Mouse (Mus musculus) left cerebral cortex, adult 6 months (tissue): ENCODE results near the gene Pdcd4. TPM values are rescaled to one million over a fixed set of nuclear protein-coding genes. Genes with fewer than 3 reads are reported as not detected.

Experiments used
- long read RNA-seq, 2 experiments: library from polyadenylated mRNA; unstranded; transcript quantifications; one replicate each; pipeline ENCODE4 v2.0.0; 2019 to 2020
- polyA plus RNA-seq: library from polyadenylated mRNA; unstranded; fragments of <200 nt; fragmentation: Nextera tagmentation; gene quantifications from 2 replicates; pipeline ENCODE4 v1.2.3, GENCODE M21; 2021

Gene Pdcd4
- polyA plus RNA-seq: 84.1 and 108 TPM in 2 replicates
- long read RNA-seq, experiment 1, partial matches to known transcripts: 4 of 13 reads
- long read RNA-seq, experiment 1, other reads (novel, unspliced or antisense): 6 of 13 reads
- long read RNA-seq, experiment 2, partial matches to known transcripts: 9 of 188 reads
- long read RNA-seq, experiment 2, other reads (novel, unspliced or antisense): 177 of 188 reads

GRCm38 (mm10) chr19:53892061-53892460 lies at the start of gene Pdcd4:
TSS of gene Pdcd4 (plus strand) at chr19:53892231.

GRCm38 (mm10) chr19:53943802-53944785 lies 52.1 kb downstream of the Pdcd4 start, which contains the start of the genes Shoc2 and Bbip1:
TSS of gene Shoc2 (plus strand) at chr19:53944306.
TSS of gene Bbip1 (minus strand) at chr19:53944627.

Other genes with a start within 250 kb of the Pdcd4 start
- 0.82 and 1.2 TPM in 2 replicates for gene Rbm20, start 214.9 kb upstream of the Pdcd4 start, polyA plus RNA-seq
- 14.6 and 24.1 TPM in 2 replicates for gene Shoc2, start 52.1 kb downstream of the Pdcd4 start, polyA plus RNA-seq
- 86.9 and 108 TPM in 2 replicates for gene Bbip1, start 52.4 kb downstream of the Pdcd4 start, polyA plus RNA-seq
- gene Adra2a, start 151.9 kb downstream of the Pdcd4 start, polyA plus RNA-seq: 1.1 and 1.4 TPM in 2 replicates